Mouse (Mus musculus) midbrain, embryonic 10.5 days (tissue): ENCODE measurements at regions not wholly inside any gene's neighbourhood (a gene's known extent, or its start where the extent isn't known, plus 50 kb on each side); places are given as distances from the start of the nearest gene placed in this dataset.

ENCODE experiments used
- DNase-seq: peaks from one replicate; pipeline ENCODE4 v3.0.0-alpha.2; 2017; ENCODE audit warnings: low spot score
- H3K27ac ChIP-seq: fragments of 300-500 bp; sonication (generic); replicated peaks from 2 replicates; pipeline ENCODE4 v1.5.1; 2016; ENCODE audit warnings: mild to moderate bottlenecking
- H3K27me3 ChIP-seq: fragments of 300-500 bp; sonication (generic); 2 replicates; pipeline ENCODE4 v1.6.1; 2016; ENCODE audit warnings: low read depth, mild to moderate bottlenecking; ENCODE audit not compliant: poor library complexity, severe bottlenecking
- H3K36me3 ChIP-seq: fragments of 300-500 bp; sonication (generic); 2 replicates; pipeline ENCODE4 v1.6.1; 2016; ENCODE audit warnings: mild to moderate bottlenecking, moderate library complexity
- H3K4me1 ChIP-seq: fragments of 300-500 bp; sonication (generic); 2 replicates; pipeline ENCODE4 v1.6.1; 2016
- H3K4me3 ChIP-seq: fragments of 300-500 bp; sonication (generic); 2 replicates; pipeline ENCODE4 v1.5.1; 2016; ENCODE audit warnings: mild to moderate bottlenecking, moderate library complexity
- H3K9me3 ChIP-seq: fragments of 300-500 bp; sonication (generic); replicated peaks from 2 replicates; pipeline ENCODE4 v1.6.1; 2016; ENCODE audit warnings: mild to moderate bottlenecking
- WGBS: fragments of 180-500 bp; shearing (Covaris S2); methylation state at CpG from one replicate; pipeline ENCODE4 v1.1.7; 2016; 5-methylcytosine and 5-hydroxymethylcytosine counted together

GRCm38 (mm10) chr15:86566111-86566510, 351.9 kb downstream of the Tbc1d22a start:
- H3K9me3 ChIP-seq, result no peaks in the 10 kb centered on the region
- WGBS, result 85% methylated on average over 3 of the region's 3 CpGs
- H3K27me3 ChIP-seq, result no peaks in the 10 kb centered on the region
- peaks cover 5% of the 10 kb centered on the region for H3K4me1 ChIP-seq
- H3K27ac ChIP-seq, result no peak overlapping the region
- no peak overlapping the region for H3K4me3 ChIP-seq
- no peaks in the 10 kb centered on the region for H3K36me3 ChIP-seq
- no peak for DNase-seq

- Histone ChIP-seq H3K36me3 (no peaks in the 10 kb centered on the region), H3K9me3 (no peaks in the 10 kb centered on the region), H3K4me3 (peak overlapping the region; percentile 11; the same call in 1 of the 2 replicates), H3K27ac (peak overlapping the region; percentile 75), H3K27me3 (peaks cover 58% of the 10 kb centered on the region), H3K4me1 (peaks cover 43% of the 10 kb centered on the region)
- 11% methylated on average over 5 of the region's 5 CpGs for WGBS
- peak; percentile 84 for DNase-seq
Observed at GRCm38 (mm10) chr15:86574311-86574710, 360.1 kb downstream of the Tbc1d22a start.

GRCm38 (mm10) chr15:86576666-86577065, 362.4 kb downstream of the Tbc1d22a start:
- no peak for DNase-seq
- WGBS, result 77% methylated on average over 5 of the region's 5 CpGs
- H3K27me3 ChIP-seq, result peaks cover 68% of the 10 kb centered on the region

DNA sequence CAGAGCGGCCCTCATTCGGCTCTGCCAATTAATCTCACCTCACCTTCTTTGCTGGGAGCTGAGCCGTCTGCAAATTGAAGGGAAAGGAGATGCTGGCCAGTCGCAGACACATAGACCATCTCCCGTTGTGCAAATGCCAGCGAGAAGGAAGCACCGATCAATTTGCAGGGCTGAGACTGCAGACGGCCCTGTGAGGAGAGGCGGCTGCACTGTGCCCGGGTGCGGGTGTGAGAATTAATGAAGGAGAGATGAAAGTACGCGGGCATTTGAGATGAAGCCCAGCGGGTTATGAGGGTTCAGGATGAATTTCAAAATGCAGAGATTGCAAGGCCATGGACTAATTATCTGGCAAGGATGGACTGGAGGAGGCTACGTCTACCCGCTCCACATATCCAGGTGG, 364.4 kb downstream of the Tbc1d22a start:
- no peak for DNase-seq
- Histone ChIP-seq H3K4me1 (peaks cover 37% of the 10 kb centered on the region), H3K27ac (no peak overlapping the region), H3K4me3 (no peak overlapping the region), H3K27me3 (peaks cover 51% of the 10 kb centered on the region), H3K9me3 (no peaks in the 10 kb centered on the region), H3K36me3 (no peaks in the 10 kb centered on the region)
- WGBS, result 92% methylated on average over 16 of the region's 16 CpGs

More at GRCm38 (mm10) chr15:86576666-86577065, 362.4 kb downstream of the Tbc1d22a start:
- no peak overlapping the region for H3K4me3 ChIP-seq
- H3K27ac ChIP-seq, result peak overlapping the region; percentile 18; the same call in 1 of the 2 replicates
- H3K9me3 ChIP-seq, result no peaks in the 10 kb centered on the region
- H3K36me3 ChIP-seq, result no peaks in the 10 kb centered on the region
- H3K4me1 ChIP-seq, result peaks cover 40% of the 10 kb centered on the region

- Histone ChIP-seq H3K27ac (peak overlapping the region; percentile 39; the same call in 1 of the 2 replicates), H3K9me3 (no peaks in the 10 kb centered on the region), H3K4me1 (0 out of 2 replicates have a peak, but pooled peaks cover 3% of the 10 kb centered on the region), H3K4me3 (no peak overlapping the region), H3K36me3 (no peaks in the 10 kb centered on the region), H3K27me3 (peaks cover 32% of the 10 kb centered on the region)
- no peak for DNase-seq
- 84% methylated on average over 7 of the region's 7 CpGs for WGBS
Observed at GRCm38 (mm10) chr15:86582240-86583090, 368.2 kb downstream of the Tbc1d22a start.

DNA sequence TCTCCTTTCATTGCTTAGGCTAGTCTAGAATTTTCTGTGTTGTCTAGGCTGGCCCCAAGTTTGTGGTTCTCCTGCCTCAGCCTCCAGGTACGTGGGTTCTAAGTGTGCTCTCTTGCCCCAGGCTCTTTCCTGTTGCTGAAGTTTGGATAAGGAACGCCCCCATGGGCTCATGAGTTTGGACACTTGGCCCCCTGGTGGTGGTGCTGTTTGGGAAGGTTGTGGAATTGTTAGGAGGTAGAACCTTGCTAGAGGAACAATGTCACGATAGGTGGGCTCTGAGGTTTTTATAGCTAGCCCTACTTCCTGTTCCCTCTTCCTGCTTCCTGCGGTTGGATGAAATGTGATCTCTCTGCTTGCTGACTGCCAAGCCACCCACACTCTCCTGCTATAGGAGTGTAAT, 371.5 kb downstream of the Tbc1d22a start:
- H3K27me3 ChIP-seq, result 0 out of 2 replicates have a peak, but pooled peaks cover 4% of the 10 kb centered on the region
- H3K9me3 ChIP-seq, result no peaks in the 10 kb centered on the region
- no peaks in the 10 kb centered on the region for H3K36me3 ChIP-seq
- no peak overlapping the region for H3K27ac ChIP-seq
- 85% methylated on average over 4 of the region's 4 CpGs for WGBS
- peaks cover 14% of the 10 kb centered on the region for H3K4me1 ChIP-seq
- H3K4me3 ChIP-seq, result no peak overlapping the region
- no peak for DNase-seq

GRCm38 (mm10) chr15:86587209-86587608, 372.9 kb downstream of the Tbc1d22a start:
- H3K4me3 ChIP-seq, result no peak overlapping the region
- peaks cover 17% of the 10 kb centered on the region for H3K4me1 ChIP-seq
- H3K9me3 ChIP-seq, result no peaks in the 10 kb centered on the region
- H3K27ac ChIP-seq, result no peak overlapping the region
- no peak for DNase-seq
- 0 out of 2 replicates have a peak, but pooled peaks cover 7% of the 10 kb centered on the region for H3K27me3 ChIP-seq
- H3K36me3 ChIP-seq, result no peaks in the 10 kb centered on the region
- WGBS, result 93% methylated on average over 6 of the region's 6 CpGs

DNA sequence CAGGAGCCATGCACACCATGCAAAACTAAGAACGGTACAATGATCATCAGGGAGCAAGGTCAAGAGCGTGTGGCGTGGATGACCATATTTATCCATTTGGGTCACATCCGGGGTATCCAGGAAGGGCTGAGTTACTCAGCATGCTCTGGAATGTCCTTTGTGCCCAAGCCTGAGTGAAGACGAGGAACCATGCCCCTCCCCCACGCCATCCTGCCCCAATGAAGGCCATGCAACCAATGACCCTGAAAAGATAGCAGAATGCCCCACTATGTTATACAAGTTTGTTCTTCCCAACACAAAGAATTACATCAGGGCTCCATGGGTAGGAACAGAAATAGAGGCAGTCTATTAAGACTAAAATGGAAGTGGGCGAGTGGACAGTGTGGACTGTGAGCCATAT, 375.8 kb downstream of the Tbc1d22a start:
- Histone ChIP-seq H3K4me1 (peaks cover 14% of the 10 kb centered on the region), H3K36me3 (no peaks in the 10 kb centered on the region), H3K9me3 (no peaks in the 10 kb centered on the region), H3K27me3 (peaks cover 13% of the 10 kb centered on the region; the same call in 1 of the 2 replicates), H3K4me3 (no peak overlapping the region), H3K27ac (no peak overlapping the region)
- no peak for DNase-seq
- WGBS, result 73% methylated on average over 7 of the region's 7 CpGs

DNA sequence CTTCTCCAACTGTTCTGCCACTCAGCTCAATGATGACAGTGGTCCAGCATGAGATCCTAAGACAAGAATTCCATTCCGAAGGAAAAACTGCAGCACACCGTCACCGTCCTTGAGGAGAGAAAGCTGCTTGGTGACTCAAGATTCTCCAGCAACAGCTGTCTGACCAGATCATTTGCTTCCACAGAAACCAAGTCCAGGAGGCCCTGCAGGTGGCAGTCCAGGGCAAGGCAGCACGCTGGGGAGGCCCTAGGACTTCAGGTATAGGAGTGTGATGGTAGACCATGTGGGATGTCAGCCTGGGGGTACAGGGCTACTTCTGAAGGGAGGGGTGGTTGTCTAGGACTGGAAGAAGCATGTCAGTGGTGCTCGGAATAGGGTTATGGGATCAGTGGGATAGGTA, 376.6 kb downstream of the Tbc1d22a start:
- Histone ChIP-seq H3K9me3 (no peaks in the 10 kb centered on the region), H3K4me1 (peaks cover 14% of the 10 kb centered on the region), H3K36me3 (no peaks in the 10 kb centered on the region), H3K27me3 (peaks cover 13% of the 10 kb centered on the region; the same call in 1 of the 2 replicates), H3K4me3 (no peak overlapping the region), H3K27ac (no peak overlapping the region)
- WGBS, result 79% methylated on average over 5 of the region's 5 CpGs
- no peak for DNase-seq

DNA sequence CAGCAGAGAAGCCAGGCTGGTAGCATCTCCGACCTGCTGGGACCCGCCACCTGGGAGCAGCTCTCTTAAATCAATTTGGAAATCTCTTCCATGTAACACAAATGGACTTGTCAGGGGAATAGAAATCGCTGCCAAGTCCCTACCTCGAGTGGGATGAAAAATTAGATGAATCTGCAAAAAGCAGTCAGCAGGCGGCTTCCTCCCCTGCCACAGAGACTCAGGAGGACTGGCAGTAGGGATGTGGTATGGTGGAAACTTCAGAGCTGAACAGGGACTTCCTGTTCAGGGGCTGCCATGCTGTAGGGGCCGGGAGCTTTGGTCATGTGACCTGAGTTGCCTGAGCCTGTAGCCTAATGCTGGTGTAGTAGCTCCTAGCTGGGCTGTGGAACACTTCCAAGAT, 379.1 kb downstream of the Tbc1d22a start:
- no peaks in the 10 kb centered on the region for H3K9me3 ChIP-seq
- WGBS, result 80% methylated on average over 6 of the region's 6 CpGs
- H3K36me3 ChIP-seq, result no peaks in the 10 kb centered on the region
- DNase-seq, result no peak
- peaks cover 22% of the 10 kb centered on the region for H3K4me1 ChIP-seq
- H3K27ac ChIP-seq, result no peak overlapping the region
- H3K27me3 ChIP-seq, result peaks cover 13% of the 10 kb centered on the region; the same call in 1 of the 2 replicates
- no peak overlapping the region for H3K4me3 ChIP-seq

DNA sequence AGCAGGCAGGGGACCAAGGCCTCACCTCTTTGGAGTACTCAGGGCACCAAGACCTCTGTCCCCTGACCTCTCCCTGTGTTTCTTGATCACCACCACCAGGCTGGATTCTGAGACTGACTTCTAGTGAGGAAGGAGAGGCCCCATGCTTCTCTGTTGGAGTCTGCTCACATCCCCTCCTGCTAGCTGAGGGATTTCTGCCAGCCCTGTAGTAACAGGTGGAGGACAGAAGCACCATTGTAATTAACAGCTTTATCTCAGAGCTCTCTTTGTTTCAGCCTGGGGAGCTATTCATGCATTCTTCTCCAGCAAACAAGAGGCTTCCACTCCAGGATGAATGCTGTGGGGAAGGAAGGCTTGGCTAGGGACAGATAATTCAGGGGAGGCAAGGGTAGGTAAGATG, 392.2 kb downstream of the Tbc1d22a start:
- no peak for DNase-seq
- H3K36me3 ChIP-seq, result no peaks in the 10 kb centered on the region
- H3K27me3 ChIP-seq, result no peaks in the 10 kb centered on the region
- no peaks in the 10 kb centered on the region for H3K9me3 ChIP-seq
- peaks cover 9% of the 10 kb centered on the region for H3K4me1 ChIP-seq
- peak overlapping the region; percentile 46 for H3K27ac ChIP-seq
- no peak overlapping the region for H3K4me3 ChIP-seq

DNA sequence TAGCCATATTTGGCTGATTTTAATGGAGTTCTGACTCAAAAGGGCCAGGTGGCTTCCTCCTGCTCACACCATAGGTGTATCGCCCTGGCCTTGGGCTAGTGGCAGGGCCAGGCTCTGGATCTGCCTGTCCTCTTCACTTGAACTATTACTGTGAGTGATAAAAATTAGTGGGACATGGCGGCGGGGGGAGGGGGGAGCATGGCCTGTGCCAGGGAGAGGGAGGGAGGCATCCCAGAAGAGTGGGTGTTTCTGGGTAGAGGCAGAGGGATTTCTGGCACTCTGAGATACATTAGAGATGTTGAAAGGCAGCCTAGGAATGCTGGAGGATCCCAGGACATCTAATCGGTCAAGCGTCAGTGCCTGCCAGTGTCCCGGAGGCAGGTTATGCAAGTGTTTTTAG, 395.4 kb downstream of the Tbc1d22a start:
- H3K4me1 ChIP-seq, result peaks cover 9% of the 10 kb centered on the region
- H3K9me3 ChIP-seq, result no peaks in the 10 kb centered on the region
- no peak for DNase-seq
- no peak overlapping the region for H3K4me3 ChIP-seq
- no peaks in the 10 kb centered on the region for H3K36me3 ChIP-seq
- 80% methylated on average over 6 of the region's 6 CpGs for WGBS
- H3K27me3 ChIP-seq, result no peaks in the 10 kb centered on the region
- H3K27ac ChIP-seq, result no peak overlapping the region

- Histone ChIP-seq H3K9me3 (no peaks in the 10 kb centered on the region), H3K27me3 (no peaks in the 10 kb centered on the region), H3K36me3 (no peaks in the 10 kb centered on the region), H3K4me3 (no peak overlapping the region), H3K27ac (no peak overlapping the region), H3K4me1 (no peaks in the 10 kb centered on the region)
- DNase-seq, result no peak
- 84% methylated on average over 5 of the region's 5 CpGs for WGBS
Observed at GRCm38 (mm10) chr15:86631376-86631775, 417.1 kb downstream of the Tbc1d22a start.
